Mouse (Mus musculus): Measurements from ENCODE around the gene Chd4.

- TF ChIP-seq CTCF (conservative IDR thresholded peaks at IDR 0.05; ENCODE audit: low read length) (no peak), POU5F1 (IDR thresholded peaks at IDR 0.05; ENCODE audit: borderline replicate concordance, low read length) (no peak)
These were observed 990 bp downstream of the Chd4 start for GRCm38 (mm10) chr6:125096597-125097345.
